Mouse (Mus musculus) olfactory bulb, adult 2 months (tissue): ENCODE results near the gene Hk3.

ENCODE experiments used
- CTCF ChIP-seq: fragments of 200-500 bp; IDR thresholded peaks from 2 replicates; pipeline ENCODE4 v1.5.1; 2012; ENCODE audit warnings: low read depth, mild to moderate bottlenecking, low read length, moderate library complexity; ENCODE audit not compliant: insufficient read depth
- POLR2A ChIP-seq: fragments of 200-500 bp; IDR thresholded peaks from 2 replicates; pipeline ENCODE4 v1.6.1; 2012; ENCODE audit warnings: mild to moderate bottlenecking, low read depth, low read length, moderate library complexity; ENCODE audit not compliant: insufficient read depth

DNA sequence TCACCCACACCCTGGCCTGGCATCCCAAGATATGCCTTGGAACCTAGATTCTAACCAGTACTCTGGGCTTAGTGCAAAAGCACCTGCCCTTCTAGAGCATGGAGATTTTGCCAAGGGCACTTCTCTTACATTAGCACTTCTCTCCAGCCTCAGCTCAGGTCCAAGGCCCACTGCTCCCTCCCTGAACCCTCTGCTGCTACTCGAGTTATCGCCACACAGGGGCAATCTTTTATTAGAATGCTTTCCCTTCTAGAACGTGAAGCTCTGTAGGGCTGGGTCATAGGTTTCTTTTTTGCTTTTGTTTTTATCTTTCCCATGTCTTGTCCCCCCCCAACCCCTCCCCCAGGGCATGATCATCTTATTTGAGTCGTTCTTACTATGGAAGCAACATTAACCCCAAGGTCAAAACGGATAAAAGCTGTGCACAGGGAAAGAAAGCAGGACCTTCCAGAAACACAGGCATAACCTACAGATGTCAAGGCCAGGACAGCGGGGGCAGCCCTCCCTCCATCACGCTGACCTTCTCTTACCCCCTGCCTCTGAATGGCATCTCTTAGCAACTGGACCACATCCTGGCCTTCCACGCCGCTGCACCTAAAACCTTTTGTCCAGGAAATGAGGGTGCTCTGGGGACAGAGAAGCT, 7.4 kb downstream of the Hk3 start:
- TF ChIP-seq CTCF = no peak
- no peak for TF ChIP-seq POLR2A
